Mouse (Mus musculus): Measurements from ENCODE around the gene Mn1.

Mn1 gene

GRCm38 (mm10) chr5:111409412-111410044 is 7.6 kb upstream of the Mn1 start:
- DNase-seq, result no peak

GRCm38 (mm10) chr5:111410665-111411064 is 6.5 kb upstream of the Mn1 start:
- DNase-seq, result no peak

DNA sequence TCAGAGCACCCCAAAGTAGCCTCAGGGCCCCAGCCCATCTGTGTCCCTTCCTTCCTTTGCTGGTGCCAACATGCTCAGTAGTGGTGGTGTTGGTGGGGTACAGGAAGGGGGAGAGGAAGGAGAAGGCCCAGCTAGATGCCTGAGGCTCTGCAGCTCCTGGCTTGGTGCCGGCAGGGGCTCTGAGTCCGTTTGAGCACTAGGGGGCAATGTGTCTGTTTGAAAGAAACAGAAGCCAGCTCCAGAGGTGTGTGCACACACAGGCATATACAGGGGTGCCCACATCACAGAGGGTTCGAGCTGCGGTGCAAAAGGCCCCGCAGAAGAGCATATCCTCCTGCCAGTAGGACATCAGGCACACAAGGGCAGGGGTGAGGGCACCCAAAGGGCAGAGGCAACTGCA is 3.0 kb upstream of the Mn1 start:
- peak; percentile 39 to 63 for DNase-seq

- DNase-seq, result no peak
These were observed 2.4 kb upstream of the Mn1 start for GRCm38 (mm10) chr5:111414770-111415249.

DNA sequence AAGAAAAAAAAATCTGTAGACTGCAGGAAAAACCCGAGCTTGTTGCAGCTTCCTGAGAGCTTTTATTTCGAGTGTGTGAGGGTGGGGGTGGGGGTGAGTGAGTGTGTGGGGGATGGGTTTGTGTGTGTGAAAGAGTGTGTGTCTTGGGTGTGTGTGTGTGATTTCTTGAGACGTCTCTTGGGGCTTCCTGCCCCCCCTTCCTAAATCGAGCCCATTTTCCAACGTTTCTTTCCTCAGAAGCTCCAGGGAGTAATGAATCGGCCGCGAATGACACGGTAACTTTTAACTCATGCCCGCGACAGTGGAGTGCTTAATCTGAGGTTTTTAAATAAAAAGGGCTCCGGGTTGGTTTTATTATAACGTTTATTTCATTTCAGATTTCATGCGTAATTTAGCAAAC is 1.6 kb upstream of the Mn1 start:
- DNase-seq, result no peak

GRCm38 (mm10) chr5:111416048-111416447 is 1.1 kb upstream of the Mn1 start:
- no peak for DNase-seq

- peak in 1 of 2 experiments; percentile 27 for DNase-seq
These were observed 393 bp downstream of the Mn1 start for GRCm38 (mm10) chr5:111417378-111418131.

DNA sequence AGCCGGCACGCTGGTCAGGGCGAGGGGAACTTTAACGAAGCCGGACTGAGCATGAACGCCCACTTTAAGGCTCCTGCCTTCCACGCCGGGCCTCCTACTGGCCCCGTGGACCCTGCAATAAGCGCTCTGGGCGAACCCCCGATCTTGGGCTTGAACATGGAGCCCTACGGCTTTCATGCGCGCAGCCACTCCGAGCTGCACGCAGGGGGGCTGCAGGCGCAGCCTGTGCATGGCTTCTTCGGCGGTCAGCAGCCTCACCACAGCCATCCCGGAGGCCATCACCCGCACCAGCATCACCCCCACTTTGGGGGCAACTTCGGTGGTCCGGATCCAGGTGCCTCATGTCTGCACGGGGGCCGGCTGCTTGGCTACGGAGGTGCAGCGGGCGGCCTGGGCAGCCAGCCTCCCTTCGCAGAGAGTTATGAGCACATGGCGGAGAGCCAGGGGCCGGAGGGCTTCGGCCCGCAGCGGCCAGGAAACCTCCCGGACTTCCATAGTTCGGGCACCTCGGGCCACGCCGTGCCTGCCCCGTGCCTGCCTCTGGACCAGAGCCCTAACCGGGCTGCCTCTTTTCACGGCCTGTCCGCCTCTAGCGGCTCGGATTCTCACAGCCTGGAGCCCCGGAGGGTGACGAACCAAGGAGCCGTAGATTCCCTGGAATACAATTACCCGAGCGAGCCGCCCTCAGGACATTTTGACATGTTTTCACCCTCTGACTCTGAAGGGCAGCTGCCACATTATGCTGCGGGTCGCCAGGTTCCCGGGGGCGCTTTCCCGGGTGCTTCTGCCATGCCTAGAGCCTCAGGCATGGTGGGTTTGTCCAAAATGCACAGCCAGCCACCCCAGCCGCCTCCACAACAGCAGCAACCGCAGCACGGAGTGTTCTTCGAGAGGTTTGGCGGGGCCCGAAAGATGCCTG is 1.3 kb downstream of the Mn1 start:
- DNase-seq, result no peak

GRCm38 (mm10) chr5:111419121-111419881 is 2.1 kb downstream of the Mn1 start:
- DNase-seq, result no peak

- no peak for DNase-seq
These were observed 3.0 kb downstream of the Mn1 start for GRCm38 (mm10) chr5:111420011-111420691.

DNA sequence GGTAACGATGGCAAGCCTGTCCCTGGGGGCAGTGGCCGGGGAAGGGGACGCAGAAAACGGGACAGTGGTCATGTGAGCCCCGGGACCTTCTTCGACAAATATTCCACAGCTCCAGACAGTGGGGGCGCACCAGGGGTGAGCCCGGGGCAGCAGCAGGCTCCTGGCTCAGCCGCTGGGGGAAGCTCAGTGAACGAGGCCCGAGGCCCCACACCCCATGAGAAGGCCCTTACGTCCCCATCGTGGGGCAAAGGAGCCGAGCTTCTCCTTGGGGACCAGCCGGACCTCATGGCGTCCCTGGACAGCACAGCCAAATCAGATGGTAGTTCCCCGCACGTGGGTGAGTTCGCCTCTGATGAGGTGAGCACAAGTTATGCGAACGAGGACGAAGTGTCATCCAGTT is 3.7 kb downstream of the Mn1 start:
- no peak for DNase-seq

DNA sequence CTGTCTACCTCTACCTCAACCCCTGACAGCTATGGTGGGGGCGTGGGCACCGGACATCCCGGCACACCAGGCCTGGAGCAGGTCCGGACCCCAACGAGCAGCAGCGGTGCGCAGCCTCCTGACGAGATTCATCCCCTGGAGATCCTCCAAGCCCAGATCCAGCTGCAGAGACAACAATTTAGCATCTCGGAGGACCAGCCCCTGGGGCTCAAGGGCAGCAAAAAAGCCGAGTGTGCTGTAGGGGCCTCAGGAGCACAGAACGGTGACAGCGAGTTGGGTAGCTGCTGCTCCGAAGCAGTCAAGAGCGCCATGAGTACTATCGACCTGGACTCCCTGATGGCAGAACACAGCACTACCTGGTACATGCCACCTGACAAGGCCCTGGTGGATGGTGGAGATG is 4.3 kb downstream of the Mn1 start:
- DNase-seq, result no peak

GRCm38 (mm10) chr5:111422058-111422800 is 5.1 kb downstream of the Mn1 start:
- DNase-seq, result no peak

- no peak for DNase-seq
These were observed 5.8 kb downstream of the Mn1 start for GRCm38 (mm10) chr5:111423011-111423410.

DNA sequence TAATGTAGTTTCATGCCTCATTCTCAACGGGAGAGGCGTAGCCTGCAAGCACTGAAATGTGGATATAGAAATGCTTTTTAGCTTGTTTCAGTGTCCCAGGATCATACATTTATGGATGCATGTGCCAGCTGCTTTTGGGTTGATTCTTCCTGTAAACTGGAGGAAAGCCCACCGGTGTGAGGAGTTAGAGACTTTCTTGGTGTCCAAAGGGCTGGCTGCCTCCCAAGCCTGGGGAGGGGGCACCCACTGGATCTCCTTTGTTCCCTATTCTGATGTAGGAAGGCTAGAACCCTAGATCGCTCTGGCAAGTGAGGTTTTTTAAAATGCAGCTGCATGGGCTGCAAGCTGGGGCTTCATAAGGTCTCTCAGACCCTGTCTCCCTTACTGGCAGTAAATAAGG is 6.5 kb downstream of the Mn1 start:
- DNase-seq, result no peak

DNA sequence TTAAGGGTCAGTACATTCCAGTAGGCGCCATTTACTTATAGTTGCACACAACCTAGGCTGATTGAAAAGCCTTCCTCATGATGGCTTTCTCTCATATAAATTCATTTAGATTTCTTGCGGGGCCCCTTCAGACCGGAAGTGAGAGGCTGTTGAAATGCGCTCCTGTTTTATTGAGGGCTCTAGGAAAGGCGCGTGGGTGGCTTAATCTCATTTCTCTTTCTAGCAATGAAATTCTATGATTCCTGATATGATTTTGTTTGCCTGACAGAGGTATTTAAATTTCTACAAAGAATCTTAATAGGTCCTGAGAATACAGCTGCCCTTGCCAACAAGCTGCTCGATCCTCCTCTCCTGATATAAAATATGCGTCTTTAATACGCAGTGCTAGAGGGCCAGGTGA is 8.7 kb downstream of the Mn1 start:
- no peak for DNase-seq

DNA sequence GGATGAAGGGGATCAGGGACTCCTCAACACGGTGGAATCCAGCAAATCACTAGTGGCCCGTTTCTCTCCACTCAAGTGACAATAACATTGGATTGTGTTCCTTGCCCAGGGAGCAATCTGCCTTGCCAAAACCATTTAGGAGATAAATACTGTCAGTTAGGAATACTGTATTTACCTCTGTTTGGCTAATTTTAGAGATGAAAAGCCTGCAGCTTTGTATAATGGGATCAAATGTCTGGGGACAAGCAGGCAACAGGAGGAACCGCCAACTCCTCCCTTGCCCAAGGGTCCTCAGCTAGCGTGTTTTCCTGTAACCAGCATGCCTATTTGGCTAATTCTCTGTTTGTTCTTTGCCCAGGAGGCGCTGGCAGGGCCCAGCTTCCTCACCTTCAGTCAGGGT is 9.1 kb downstream of the Mn1 start:
- DNase-seq, result no peak

GRCm38 (mm10) chr5:111428882-111429281 is 11.7 kb downstream of the Mn1 start:
- no peak for DNase-seq

GRCm38 (mm10) chr5:111429726-111430125 is 12.6 kb downstream of the Mn1 start:
- no peak for DNase-seq

DNA sequence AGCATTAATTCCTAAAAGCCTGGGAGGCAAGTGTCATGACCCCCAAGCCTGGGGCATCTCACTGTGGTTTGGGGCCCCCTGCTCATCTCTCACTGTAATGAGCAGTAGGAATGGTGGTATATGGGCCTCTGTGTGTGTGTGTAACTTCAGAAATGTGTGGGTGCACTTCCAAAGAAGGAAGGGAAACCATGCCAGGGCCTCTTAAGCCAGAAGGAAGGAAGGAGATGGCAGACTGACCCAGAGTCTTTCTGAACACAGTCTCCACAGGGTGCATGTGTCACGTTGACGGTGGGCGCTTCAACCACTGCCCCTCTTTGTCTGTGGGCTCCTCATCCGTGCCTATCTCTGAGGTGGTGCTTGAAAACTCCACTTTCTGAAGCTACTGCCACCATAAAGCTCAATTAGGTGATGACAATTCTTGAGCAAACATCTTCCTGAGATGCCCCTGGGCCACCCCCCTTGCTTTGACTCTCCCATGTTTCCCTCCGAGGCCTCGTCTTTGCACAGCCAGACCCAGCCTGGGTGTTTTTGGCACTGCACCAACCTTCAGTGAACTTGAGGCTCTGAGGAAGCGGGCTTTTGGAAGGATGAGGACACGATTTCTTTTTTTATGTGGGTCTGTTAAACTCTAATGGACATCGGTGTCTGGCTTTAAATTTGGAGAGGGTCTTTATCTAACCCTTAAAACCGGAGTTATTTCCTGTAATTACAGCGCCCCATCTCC is 14.0 kb downstream of the Mn1 start:
- no peak for DNase-seq

GRCm38 (mm10) chr5:111432842-111433241 is 15.7 kb downstream of the Mn1 start:
- no peak for DNase-seq

Data from spleen, adult 18-20 months (tissue).